Mouse (Mus musculus) CD4-positive, CD25-positive, alpha-beta regulatory T cell, adult 4 months (primary cell): ENCODE results near the gene Adipoq. TPM values are rescaled to one million over a fixed set of nuclear protein-coding genes. Genes with fewer than 3 reads are reported as not detected.
"Not testable (repeated sequence)": the region's sequence is repeated elsewhere in the genome, so short reads cannot be mapped to it uniquely, and the experiment has no call there.

ENCODE experiments used
- ATAC-seq: one replicate; pipeline ENCODE4 v1.8.0; 2017
- polyA plus RNA-seq, 2 experiments: library from polyadenylated mRNA; unstranded; fragments of 100-300 nt; shearing (Covaris generic); gene quantifications; one replicate each; pipeline ENCODE4 v1.2.1; 2017

Adipoq gene
- not detected for polyA plus RNA-seq

DNA sequence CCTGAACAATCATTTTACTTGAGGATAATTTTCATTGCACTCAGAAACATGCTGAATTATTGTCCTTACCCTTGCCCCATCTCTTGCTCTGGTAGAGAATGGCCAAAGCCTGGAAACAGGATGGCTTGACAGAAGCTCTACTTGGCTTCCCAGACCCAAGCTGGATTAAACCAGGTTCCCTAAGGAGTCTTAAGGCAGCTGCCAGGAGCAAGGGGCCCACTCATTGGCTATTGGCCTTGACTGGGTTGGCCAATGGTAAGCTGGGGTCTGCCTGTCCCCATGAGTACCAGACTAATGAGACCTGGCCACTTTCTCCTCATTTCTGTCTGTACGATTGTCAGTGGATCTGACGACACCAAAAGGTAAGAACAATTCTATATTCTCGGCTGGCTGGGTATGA is at the start of gene Adipoq:
TSS of gene Adipoq (plus strand) at position 257 of the 400 bp plus-strand sequence.
- no peak for ATAC-seq

DNA sequence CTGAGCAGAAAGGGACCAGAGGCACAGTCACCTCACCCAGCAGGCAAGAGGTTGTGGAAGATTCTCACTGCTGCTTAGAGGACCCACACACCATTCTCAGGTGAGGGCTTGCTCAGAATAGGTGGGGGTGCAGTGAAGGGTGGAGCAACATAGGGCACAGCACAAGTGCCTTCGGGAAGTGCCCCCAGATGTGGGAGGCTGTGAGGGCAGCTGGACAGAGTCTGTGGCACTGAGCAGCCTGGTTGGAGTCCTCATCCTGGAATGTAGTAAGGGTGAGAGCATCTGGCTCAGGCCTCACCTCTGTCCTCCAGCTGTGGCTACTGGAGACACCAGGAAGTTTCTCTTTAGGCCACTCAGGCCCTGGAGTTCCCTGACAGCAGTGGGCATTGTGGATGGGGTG is 49.5 kb upstream of the Adipoq start:
- not testable (repeated sequence) for ATAC-seq

- not testable (repeated sequence) for ATAC-seq
Observed at GRCm38 (mm10) chr16:23097290-23098104, 48.8 kb upstream of the Adipoq start.

DNA sequence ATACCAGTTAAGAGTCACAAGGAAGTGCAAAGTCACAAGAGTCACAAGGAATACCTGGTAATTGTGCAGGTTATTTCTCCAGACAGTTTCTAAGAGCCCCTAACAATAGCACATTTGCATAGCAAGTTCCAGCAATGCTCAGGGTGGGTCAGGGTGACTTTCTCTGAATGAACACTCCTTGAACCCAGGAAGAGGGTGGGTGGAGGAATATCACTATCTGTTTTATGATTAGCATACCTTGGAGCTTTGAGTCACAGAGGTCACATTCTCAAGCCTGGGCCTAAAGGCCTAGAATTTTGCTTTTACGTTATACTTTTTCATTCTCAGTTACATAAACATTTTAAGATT is 48.3 kb upstream of the Adipoq start:
- not testable (repeated sequence) for ATAC-seq

GRCm38 (mm10) chr16:23099632-23100031 is 46.7 kb upstream of the Adipoq start:
- ATAC-seq = no peak

GRCm38 (mm10) chr16:23100099-23100575 is 46.2 kb upstream of the Adipoq start:
- ATAC-seq = no peak

GRCm38 (mm10) chr16:23100613-23101012 is 45.7 kb upstream of the Adipoq start:
- no peak for ATAC-seq

GRCm38 (mm10) chr16:23102340-23103037 is 43.8 kb upstream of the Adipoq start:
- peak; percentile 37 for ATAC-seq

GRCm38 (mm10) chr16:23103038-23103745 is 43.1 kb upstream of the Adipoq start:
- ATAC-seq = no peak

DNA sequence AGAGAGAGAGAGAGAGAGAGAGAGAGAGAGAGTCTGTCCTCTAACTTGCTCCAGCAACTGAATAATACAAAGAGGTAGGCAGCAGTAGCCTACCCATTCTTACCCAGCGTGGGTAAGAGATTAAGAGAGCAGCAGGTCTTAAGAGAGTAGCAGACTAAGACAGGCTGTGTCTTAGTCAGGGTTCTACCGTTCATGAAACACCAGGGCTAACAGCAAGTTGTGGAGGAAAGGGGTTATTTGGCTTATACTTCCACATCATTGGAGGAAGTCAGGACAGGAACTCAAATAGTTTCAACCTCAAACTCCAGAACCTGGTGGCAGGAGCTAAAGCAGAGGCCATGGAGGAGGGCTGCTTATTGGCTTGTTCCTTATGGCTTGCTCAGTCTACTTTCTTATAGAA is 42.5 kb upstream of the Adipoq start:
- no peak for ATAC-seq

- ATAC-seq = no peak
Observed at GRCm38 (mm10) chr16:23106121-23106520, 40.2 kb upstream of the Adipoq start.

GRCm38 (mm10) chr16:23107231-23107942 is 38.9 kb upstream of the Adipoq start, which contains the start of gene Eif4a2:
TSS of gene Eif4a2 (plus strand) at chr16:23107444.
- ATAC-seq = peak; percentile 71

GRCm38 (mm10) chr16:23107946-23108759 is 38.2 kb upstream of the Adipoq start:
- peak; percentile 62 for ATAC-seq

- ATAC-seq = no peak
Observed at GRCm38 (mm10) chr16:23108943-23109342, 37.4 kb upstream of the Adipoq start.

DNA sequence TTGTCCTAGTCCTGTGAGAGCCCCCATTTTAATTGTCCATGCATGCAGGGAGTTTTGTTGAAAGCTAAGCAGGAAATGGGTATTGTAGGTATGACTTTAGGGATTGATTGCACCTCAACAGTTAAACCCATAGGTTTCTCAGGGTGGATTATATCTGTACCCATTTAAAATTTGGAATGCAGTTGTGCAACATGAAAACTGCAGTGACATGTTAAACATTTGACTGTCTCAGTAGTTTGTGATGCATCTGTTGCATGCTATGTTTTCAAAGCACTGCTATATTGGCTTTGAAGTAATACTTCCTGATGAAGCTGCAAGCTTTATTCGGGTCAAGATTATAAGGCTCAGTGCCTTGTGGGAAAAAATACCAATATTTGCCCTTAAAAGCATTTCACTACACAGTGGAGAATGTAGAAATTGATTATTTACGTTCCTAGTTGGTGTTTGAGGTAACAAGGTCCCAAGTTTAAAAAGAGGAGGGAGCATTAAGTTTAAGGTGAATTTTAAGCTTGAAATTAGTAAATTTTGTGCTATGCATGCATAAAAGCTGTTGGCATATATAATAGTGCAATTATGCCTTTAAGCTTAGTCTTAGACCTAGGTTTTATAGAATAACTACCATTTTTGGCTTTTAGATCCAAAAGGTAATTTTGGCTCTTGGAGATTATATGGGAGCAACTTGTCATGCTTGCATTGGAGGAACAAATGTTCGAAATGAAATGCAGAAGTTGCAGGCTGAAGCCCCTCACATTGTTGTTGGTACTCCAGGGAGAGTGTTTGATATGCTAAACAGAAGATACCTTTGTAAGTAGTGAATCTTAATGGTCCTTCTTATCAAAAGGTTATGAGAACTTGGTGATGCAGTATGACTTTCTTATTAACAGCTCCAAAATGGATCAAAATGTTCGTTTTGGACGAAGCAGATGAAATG is 36.7 kb upstream of the Adipoq start:
- no peak for ATAC-seq

DNA sequence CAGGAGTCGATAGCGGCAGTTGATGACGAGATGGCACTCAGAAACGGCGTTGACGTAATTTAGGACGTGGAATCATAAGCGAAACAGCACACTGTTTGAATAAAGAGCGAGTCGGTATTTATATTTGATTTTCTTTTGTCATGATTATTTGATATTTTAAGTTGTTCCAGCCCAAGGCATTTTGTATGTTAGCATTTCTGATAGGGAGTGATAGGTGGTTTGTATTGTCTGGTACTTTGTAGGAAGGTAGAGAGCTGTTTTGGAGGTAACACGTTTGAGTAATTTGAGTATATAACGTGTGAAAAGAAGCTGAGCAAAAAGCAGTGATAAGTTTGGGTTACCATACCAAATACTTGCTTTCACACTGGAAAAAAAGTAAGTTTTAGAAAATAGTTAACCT is 34.0 kb upstream of the Adipoq start:
- no peak for ATAC-seq

DNA sequence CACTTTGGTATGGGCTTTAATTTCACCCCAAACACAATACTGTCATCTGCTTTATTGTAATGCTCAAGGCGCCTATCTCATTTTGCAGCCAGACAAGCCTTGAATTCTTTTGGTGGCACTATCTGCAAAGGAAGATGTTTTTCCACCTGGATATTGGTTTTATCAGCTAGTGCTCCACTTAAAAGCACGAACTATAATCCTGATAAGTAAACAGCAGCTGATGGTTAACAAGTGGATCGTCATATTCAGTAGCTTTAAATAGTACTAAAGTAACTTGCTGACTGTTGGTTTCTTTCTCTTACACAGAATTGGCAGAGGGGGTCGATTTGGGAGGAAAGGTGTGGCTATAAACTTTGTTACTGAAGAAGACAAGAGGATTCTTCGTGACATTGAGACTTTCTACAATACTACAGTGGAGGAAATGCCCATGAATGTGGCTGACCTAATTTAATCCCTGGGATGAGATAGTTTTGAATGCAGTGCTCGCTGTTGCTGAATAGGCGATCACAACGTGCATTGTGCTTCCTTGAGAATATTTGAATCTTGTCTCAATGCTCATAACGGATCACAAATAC is 33.4 kb upstream of the Adipoq start:
- ATAC-seq = no peak

DNA sequence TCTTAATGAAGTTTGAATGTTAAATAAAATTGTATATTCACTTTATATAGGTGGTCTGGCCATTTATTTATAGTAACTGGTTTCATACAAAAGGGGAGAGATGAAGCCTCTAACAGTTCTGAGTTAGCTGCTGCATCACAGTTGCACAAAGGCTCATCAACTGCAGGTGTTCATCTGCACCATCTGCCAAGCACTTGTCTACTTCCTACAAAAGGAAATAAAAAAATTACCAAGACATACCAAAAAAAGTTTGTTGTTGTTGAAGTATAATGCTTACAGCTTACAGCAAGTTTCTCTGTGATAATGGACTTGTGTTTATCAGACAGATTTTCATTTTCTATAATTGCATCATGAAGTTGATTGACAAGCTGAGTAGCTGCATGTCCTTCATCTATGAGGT is 32.4 kb upstream of the Adipoq start:
- no peak for ATAC-seq

DNA sequence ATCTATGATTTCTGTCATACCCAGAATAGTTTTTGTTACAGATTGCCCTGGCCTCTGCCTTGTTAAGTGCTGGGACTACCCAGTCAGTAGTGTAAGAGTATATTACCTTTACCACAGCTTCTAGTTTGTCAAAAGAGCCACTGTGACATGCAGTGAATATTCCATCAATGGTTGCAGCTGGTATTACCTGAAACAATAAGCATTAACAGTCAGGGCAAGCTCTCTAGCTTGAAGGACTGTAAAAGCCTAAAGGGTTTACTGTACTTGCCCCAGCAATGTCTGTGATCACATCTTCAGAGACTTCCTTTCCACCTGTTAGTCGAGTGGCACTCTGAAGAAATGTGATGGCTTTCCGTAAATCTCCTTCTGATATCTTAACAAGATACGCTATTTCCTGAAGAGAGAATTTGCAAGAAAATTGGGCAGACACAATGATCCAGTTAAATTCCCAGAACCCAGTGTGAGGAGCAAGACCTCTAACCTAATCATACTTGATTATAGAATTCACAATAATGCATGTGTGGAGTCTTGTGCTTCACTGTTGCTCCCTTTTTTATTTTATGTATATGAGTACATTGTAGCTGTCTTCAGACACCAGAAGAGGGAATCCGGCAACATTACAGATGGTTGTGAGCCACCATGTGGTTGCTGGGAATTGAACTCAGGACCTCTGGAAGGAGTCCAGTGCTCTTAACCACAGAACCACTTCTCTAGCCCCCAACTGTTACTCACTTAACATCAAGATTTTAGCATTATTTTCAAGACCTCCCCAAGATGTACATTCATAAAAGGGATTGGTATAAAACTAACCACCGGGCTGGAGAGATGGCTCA is 31.8 kb upstream of the Adipoq start:
- ATAC-seq = no peak
